Mouse (Mus musculus) naive thymus-derived CD4-positive, alpha-beta T cell, adult 2 months (primary cell): ENCODE data around the gene Gm21874.
"Not testable (repeated sequence)": the region's sequence is repeated elsewhere in the genome, so short reads cannot be mapped to it uniquely, and the experiment has no call there.

Experiments used
- DNase-seq: peaks from one replicate; pipeline ENCODE4 v3.0.0-alpha.2; 2011; ENCODE audit warnings: low read depth

Gene Gm21874

DNA sequence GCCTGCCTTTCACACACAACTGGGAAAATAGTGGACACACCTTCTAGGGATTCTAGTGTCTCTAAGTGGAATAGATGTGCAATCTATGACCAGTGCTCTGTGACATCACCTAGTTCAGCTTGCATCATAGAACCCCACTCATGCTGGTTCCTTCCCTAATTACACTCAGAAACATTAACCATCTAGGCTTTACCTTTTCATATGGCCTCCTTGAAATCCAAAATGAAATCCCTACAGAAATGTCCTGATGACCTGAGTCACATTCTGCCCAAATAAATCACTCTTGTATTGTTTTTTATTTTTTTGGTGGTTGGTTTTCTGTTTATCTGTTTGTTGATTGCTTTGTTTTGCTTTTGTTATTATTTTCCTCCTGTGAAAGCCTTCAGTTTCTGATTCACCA is at the start of gene Gm21874:
Gene Gm21874, minus strand, starts transcription at position 101 of the 400 bp plus-strand sequence.
- not testable (repeated sequence) for DNase-seq
